Comparison of ENCODE assay signal across 11 mouse cellular contexts in genomic region chr6:134918769-134919168, GRCm38 (mm10). TPM values are rescaled to one million over a fixed set of nuclear protein-coding genes. Genes with fewer than 3 reads are reported as not detected.
A peak's percentile ranks its signal among the peaks of the same experiment; 100 is the strongest.
DNase-seq lines count a peak whose midpoint lies in the region; ATAC-seq and TF ChIP-seq lines count a peak whose summit lies in the region.
"Had no signal": no experiment of that assay in that cellular context is flagged by ENCODE, and none has a peak within 500 bp of the region (broad histone marks: within the 10 kb centered on the region; RNA-seq: fewer than 3 reads in every experiment).

No protein-coding gene starts in this region.

- peak overlapping the region; percentile 94 for H3K4me2 ChIP-seq in heart, embryonic 14.5 days (ENCODE audit: low read length)
- H3K4me2 ChIP-seq in lung, postnatal 0 days (replicated peaks; ENCODE audit: low read depth, low read length), result no peak overlapping the region
- peak overlapping the region; percentile 100; the same call in 1 of the 2 replicates for H3K4me2 ChIP-seq in liver, embryonic 13.5 days

- H3K4me1 ChIP-seq in heart, embryonic 14.5 days (ENCODE audit: control insufficient read depth in 2 of 2, insufficient read depth in 2 of 2, low read length in 2 of 2), result peaks cover 8 to 29% of the 10 kb centered on the region in 2 experiments
- H3K4me1 ChIP-seq in lung, postnatal 0 days (ENCODE audit: insufficient read depth, low read depth, low read length), result no peaks in the 10 kb centered on the region
- H3K4me1 ChIP-seq in liver, embryonic 13.5 days (replicated peaks), result peaks cover 61% of the 10 kb centered on the region

- H3K27me3 ChIP-seq in heart, embryonic 14.5 days (ENCODE audit: control insufficient read depth, insufficient read depth, low read length), result no peaks in the 10 kb centered on the region
- no peaks in the 10 kb centered on the region for H3K27me3 ChIP-seq in lung, postnatal 0 days (replicated peaks; ENCODE audit: insufficient read depth, low read length)
- H3K27me3 ChIP-seq in liver, embryonic 13.5 days, result peaks cover 9% of the 10 kb centered on the region; the same call in 1 of the 2 replicates
- H3K27me3 ChIP-seq in splenic B cell, adult 2 months (ENCODE audit: control insufficient read depth, insufficient read depth, low read length, poor library complexity, severe bottlenecking), result no peaks in the 10 kb centered on the region

- peak overlapping the region in 1 of 2 experiments; percentile 99; a peak in 2 of 4 replicates for H3K27ac ChIP-seq in heart, embryonic 14.5 days (replicated peaks in 1 of 2; ENCODE audit: control insufficient read depth in 1 of 2, insufficient read depth in 1 of 2, low read depth in 2 of 2, low read length in 2 of 2)
- peak overlapping the region; percentile 97 for H3K27ac ChIP-seq in lung, postnatal 0 days (ENCODE audit: low read length)
- H3K27ac ChIP-seq in liver, embryonic 13.5 days, result no peak overlapping the region

- no peak for ATAC-seq in heart, embryonic 14.5 days (ENCODE audit: insufficient number of reproducible peaks, insufficient read depth, low FRiP score, low read depth)
- no peak for ATAC-seq in lung, postnatal 0 days
- ATAC-seq in liver, embryonic 13.5 days (ENCODE audit: low read depth), result no peak

- H3K36me3 ChIP-seq in heart, embryonic 14.5 days (ENCODE audit: control insufficient read depth, insufficient read depth, low read length), result peaks cover 11% of the 10 kb centered on the region
- H3K36me3 ChIP-seq in lung, postnatal 0 days (ENCODE audit: insufficient read depth, low read length), result no peaks in the 10 kb centered on the region
- peaks cover 14% of the 10 kb centered on the region for H3K36me3 ChIP-seq in liver, embryonic 13.5 days
- peaks cover 6% of the 10 kb centered on the region; the same call in 1 of the 2 replicates for H3K36me3 ChIP-seq in splenic B cell, adult 2 months (ENCODE audit: control insufficient read depth, insufficient read depth, low read length, poor library complexity, severe bottlenecking)

- no peak for TF ChIP-seq CTCF in lung, postnatal 0 days (IDR thresholded peaks at IDR 0.05)

- no peaks in the 10 kb centered on the region for H3K9me3 ChIP-seq in heart, embryonic 14.5 days (ENCODE audit: control insufficient read depth, low read length)
- H3K9me3 ChIP-seq in lung, postnatal 0 days (ENCODE audit: low read length), result no peaks in the 10 kb centered on the region
- H3K9me3 ChIP-seq in liver, embryonic 13.5 days (replicated peaks), result no peaks in the 10 kb centered on the region

- H3K4me3 ChIP-seq in heart, embryonic 14.5 days (ENCODE audit: control insufficient read depth in 1 of 2, insufficient read depth in 1 of 2, low read depth in 1 of 2, low read length in 2 of 2), result no peak overlapping the region
- no peak overlapping the region for H3K4me3 ChIP-seq in lung, postnatal 0 days (ENCODE audit: low read depth, low read length)
- peak overlapping the region; percentile 94; the same call in 1 of the 2 replicates for H3K4me3 ChIP-seq in liver, embryonic 13.5 days (replicated peaks)

- DNase-seq in heart, adult 8-10 months (ENCODE audit: low spot score), result no peak
- DNase-seq in lung, postnatal 0 days (ENCODE audit: low spot score), result no peak
- DNase-seq in lung, postnatal 25 days (ENCODE audit: low spot score), result no peak
- DNase-seq in liver, embryonic 13.5 days, result no peak
- DNase-seq in splenic B cell, adult 2 months (ENCODE audit: low read depth, low spot score), result peak; percentile 40
- no peak for DNase-seq in ovary, postnatal 36 days (ENCODE audit: low spot score)
- DNase-seq in adrenal gland, adult 8-10 months, result no peak
- DNase-seq: embryo, embryonic 11 days; gastrocnemius, postnatal 36 days; kidney, postnatal 4 days had no signal

- peak overlapping the region; percentile 98; the same call in 1 of the 2 replicates for H3K9ac ChIP-seq in heart, embryonic 14.5 days (ENCODE audit: low read length)
- no peak overlapping the region for H3K9ac ChIP-seq in lung, postnatal 0 days (replicated peaks; ENCODE audit: low read depth)
- H3K9ac ChIP-seq in liver, embryonic 13.5 days, result peak overlapping the region; percentile 97; the same call in 1 of the 2 replicates

- TF ChIP-seq EP300 in lung, postnatal 0 days (IDR thresholded peaks at IDR 0.05), result no peak

- 88% methylated on average over 10 of the region's 10 CpGs for WGBS in heart, embryonic 14.5 days
- WGBS in lung, postnatal 0 days, result 93% methylated on average over 10 of the region's 10 CpGs
- WGBS in liver, embryonic 13.5 days (ENCODE audit: insufficient replicate concordance), result 91% methylated on average over 10 of the region's 10 CpGs

RNA-seq across cellular contexts. Expression of gene Cdkn1b, which starts 1.4 kb away (rescaled TPM):
- polyA plus RNA-seq in heart, embryonic 14.5 days (2014; fragmentation: Nextera tagmentation; extraction: Ambion mirVana), result 16.3 and 21.0 TPM in 2 replicates
- 10 to 100 TPM; 29.5 to 43.4 (median 38.7) TPM for total RNA-seq in heart, adult 8-10 months (2022)
- 43.4 and 46.2 TPM in 2 replicates for polyA plus RNA-seq in lung, postnatal 0 days (2015; fragmentation: Nextera tagmentation; extraction: Ambion mirVana)
- polyA plus RNA-seq in liver, embryonic 13.5 days (2015; fragmentation: Nextera tagmentation; extraction: Ambion mirVana), result 13.0 and 14.2 TPM in 2 replicates
- 10 to 100 TPM; 32.9 to 44.0 (median 37.1) TPM for total RNA-seq in adrenal gland, adult 8-10 months (2022)

RNA-seq across cellular contexts. Expression of gene Gpr19, which starts 20.4 kb away (rescaled TPM):
- 9.1 TPM in 2 replicates for polyA plus RNA-seq in heart, embryonic 14.5 days (2014; fragmentation: Nextera tagmentation; extraction: Ambion mirVana)
- 1 to 10 TPM; 2.6 to 5.8 (median 3.9) TPM for total RNA-seq in heart, adult 8-10 months (2022)
- 9.3 and 9.8 TPM in 2 replicates for polyA plus RNA-seq in lung, postnatal 0 days (2015; fragmentation: Nextera tagmentation; extraction: Ambion mirVana)
- polyA plus RNA-seq in liver, embryonic 13.5 days (2015; fragmentation: Nextera tagmentation; extraction: Ambion mirVana), result 5.3 and 6.0 TPM in 2 replicates
- 1 to 10 TPM; 7.1 to 9.8 (median 7.9) TPM for total RNA-seq in adrenal gland, adult 8-10 months (2022)
